Mouse (Mus musculus) thymus, postnatal 4 days (tissue): ENCODE measurements at regions not wholly inside any gene's neighbourhood (a gene's known extent, or its start where the extent isn't known, plus 50 kb on each side); places are given as distances from the start of the nearest gene placed in this dataset.

Experiments
- DNase-seq: peaks from one replicate; pipeline ENCODE4 v3.0.0; 2021

DNA sequence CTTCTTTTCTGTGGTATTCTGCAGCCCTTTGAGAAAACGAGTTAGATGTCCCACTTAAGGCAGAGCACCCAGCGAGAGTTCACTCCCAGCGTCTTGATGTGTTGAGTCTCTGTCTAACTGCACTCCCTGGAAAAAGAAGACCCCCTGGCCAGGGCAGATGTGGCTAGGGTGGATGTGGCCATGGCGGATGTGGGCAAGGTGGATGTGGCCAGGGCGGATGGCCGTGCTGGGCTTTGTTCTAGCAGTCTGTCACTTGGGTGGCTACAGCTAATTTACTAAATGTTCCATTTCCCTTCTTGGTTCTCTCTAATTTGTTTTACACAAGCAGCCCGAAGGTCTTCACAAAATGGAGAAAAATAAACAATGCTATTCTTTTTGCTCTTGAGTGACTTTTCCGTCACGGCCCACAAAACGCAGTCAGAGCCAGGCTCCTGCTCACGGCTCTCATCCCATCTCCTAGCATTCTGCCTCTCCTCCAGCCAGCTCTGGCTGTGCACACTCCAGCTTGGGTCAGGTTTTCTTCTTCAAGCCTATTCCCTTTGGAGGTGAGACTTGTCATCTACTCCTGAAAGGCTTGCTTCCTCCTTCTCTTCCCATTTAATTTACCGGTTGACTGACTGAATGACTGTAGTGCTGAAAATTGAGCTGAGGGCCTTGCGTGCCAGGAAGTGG lies 173.4 kb upstream of the Ccdc122 start:
- DNase-seq, result no peak

DNA sequence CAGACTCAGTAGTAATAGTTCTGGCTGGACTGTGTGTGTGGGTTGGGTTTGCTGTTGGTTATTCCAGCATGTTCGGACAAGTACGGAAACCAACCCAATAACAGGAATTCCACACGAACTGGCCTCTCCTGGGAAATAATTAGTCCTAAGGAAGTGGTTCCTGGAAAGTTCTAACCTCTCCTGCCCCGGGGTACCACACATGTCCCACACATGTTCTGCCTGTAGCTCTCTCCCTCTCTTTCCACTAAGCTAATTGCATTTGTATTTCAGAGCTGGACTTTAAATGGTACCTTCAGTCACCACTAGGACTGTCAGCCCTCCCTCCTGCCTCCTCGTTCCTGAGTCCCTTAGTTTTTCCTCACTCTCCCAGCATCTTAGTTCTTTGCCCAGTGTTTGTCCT lies 178.2 kb upstream of the Ccdc122 start:
- DNase-seq, result no peak

DNA sequence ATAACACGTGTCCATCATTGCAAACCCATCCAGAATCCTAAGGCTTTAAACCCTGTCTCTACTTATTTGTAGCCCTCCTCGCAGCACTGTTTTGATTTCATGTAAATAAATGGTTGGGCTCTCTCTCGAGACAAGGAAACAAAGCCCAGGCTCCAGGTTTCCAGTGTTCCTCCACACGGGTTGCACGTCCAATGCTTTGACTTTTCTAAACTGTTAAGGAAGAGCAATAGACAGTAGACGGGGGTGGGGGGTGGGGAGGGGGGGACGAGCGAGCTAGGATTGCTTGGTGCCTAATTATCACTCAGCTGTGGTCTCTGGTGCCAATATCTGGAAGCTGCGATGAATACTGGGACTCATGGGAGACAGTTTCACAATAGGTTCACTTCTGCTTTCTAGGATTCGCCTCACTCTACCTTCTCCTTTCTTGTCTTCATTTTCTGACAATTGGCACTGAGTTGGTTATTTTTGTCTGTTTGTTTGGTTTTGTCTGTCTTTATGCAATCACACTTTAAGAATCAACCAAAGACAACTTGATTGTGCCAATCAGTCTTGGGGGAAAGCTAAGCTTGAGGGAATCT lies 179.3 kb upstream of the Ccdc122 start:
- DNase-seq, result no peak

DNA sequence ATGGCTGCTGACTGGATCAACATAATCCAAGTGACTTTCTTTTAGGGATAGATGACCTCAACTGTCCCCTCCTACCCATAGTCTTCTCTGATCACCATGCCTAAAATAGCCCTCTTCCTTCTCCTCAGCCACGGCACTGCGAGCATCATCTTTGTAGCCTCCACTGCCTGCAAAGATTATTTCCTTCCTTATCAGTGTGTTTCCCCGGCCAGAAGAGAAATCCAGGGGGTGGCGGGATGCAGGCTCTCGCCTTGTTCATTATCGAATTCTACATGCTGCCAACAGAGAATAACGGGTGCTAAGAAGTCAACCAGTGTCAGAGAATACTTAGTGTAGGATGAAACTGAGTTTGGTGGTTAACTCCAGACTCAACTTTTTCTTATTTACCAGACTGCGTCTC lies 180.0 kb upstream of the Ccdc122 start:
- DNase-seq, result no peak

DNA sequence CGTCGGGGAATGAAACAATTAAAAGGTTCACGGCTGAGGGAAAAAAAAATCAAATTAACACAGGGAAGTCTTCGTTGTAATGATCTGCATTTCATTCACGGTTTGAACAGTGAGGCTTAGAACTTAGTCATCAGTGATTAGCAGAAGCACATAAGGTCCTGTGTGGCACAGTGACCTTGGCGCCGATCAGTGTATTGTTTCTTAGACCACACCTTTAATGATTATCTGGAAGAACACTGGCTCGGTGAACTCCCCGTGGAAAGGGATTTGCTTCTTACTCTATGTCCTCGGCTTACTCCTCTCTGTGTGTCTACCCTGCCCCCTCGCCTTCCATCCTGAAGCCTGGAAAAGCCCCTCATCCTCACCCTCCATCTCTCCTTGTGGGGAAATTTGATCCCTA lies 181.6 kb upstream of the Ccdc122 start:
- DNase-seq, result no peak

DNA sequence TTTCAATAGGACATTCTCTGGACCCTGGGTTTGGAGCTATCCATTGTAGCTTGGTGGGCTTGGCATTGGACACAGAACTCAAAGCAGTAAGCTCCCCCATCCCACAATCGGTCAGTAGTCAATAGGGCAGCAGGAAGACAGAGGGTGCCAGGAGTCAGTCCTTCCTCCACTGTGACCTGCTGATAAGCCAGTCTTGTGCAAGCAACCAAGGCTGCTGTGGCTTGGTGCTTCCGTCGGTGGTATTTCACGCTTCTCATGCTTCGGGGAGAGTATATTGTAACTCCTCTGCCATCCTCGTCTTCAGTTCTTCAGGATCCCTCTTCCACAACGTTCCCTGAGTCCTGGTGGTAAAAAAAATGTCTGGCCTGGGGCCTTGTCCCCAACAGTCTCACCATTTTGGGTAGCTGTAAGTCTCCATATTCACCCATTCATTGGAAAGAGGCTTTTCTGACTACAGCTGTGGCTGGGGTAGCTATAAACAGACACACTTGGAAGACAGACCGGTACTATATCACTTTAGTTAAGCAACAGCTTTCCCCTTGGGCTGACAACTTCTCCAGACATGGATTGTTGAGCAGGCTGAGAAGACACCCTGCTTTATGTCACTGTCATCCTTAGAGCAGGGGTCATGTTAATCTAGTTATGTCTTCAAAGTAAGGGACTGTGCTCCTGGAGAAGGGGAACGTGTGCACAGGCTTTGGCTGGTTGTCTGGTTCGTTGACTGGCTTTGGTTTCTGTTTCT lies 184.9 kb upstream of the Ccdc122 start:
- DNase-seq, result peak; percentile 25

DNA sequence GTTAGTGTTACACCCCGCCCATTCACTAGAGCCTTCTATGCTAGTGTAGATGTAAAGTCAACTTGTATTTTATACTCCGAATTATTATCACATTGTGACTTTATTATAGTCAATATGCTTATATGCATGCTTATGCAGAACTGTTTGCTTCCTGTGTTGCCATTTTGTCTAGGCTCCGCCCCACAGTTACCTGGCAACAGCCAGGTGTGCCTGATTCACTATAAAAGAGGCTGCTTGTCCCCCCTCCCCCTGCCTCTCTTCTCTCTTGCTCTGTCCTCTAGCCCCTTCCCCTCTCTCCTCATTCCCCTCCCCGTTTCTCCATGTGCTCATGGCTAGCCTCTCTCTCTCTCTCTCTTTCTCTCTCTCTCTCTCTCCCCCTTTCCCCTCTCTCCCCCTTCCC lies 185.9 kb upstream of the Ccdc122 start:
- no peak for DNase-seq

DNA sequence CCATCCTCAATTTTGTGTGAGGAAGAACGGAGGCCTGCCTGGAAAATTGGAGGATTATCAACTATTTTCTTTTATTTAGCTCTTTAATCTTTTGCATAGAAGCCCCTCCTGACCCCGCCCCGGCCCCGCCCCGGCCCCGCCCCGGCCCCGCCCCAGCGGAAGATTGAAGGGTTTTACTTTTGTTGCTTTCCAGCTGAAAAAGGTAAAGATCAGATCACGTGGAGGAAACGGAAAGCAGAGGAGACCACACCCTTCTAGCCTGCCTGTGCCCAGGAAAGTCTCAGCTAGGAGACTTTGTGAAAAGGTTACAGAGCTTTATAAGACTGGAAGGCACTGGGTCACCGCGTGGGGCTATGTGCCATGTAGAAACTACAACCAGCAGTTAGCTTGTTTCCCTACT lies 186.5 kb upstream of the Ccdc122 start:
- DNase-seq, result no peak

DNA sequence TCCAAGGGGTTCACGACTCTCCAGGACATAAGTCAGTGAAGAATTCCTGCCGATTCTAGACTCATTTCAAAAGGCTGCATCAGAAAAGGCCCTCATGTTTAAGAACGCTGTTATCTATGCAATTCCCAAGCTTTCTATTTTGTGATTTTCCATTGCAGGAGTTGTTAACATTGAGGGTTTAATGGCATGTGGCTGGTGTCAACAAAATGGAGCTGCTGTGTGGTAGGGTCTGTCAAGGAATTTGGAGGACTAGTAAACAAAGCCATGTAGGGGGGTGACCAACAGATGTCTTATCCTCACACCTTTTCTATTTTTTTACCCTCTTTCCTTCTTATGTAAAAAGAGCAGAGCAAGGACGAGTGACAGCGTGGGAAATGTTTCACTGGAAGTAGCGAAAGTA lies 186.9 kb upstream of the Ccdc122 start:
- DNase-seq, result no peak

DNA sequence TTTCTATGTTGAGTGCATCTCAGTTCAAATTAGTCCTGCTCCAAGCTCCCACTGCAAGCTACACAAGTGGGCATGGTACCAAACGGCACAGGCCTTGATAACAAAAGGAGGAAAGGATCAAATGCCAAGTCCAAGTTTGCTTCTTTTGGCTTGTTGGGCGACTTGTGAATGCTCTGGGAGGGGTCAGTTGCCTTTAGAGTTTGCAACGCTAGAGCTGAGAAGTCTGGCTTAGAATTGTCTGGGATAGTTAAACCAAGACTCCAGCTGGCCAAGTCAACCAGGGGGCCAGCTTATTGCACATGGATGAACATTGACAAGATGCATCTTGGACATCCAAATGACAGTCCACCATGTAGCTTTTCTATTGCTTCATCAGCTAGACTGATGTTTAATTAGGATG lies 187.5 kb upstream of the Ccdc122 start:
- no peak for DNase-seq

DNA sequence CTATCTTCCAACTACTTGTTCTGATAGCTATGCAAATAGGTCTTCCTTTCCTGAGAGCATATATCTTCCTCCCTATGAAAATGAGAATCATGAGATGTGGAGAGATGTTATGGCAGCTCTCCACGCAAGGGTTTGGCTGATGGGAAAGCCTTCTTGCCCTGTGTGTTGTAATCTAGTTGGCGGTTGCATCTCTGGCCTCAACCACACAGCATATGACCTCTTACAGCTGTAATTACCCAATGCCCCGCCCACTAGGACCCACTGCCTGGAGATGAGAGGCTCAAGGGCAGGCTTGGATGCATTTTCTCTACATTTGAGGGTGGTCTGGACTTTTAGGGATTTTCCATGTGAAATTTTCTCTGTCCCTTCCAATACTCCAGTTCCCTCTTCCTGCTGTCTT lies 190.9 kb upstream of the Ccdc122 start:
- DNase-seq, result no peak

DNA sequence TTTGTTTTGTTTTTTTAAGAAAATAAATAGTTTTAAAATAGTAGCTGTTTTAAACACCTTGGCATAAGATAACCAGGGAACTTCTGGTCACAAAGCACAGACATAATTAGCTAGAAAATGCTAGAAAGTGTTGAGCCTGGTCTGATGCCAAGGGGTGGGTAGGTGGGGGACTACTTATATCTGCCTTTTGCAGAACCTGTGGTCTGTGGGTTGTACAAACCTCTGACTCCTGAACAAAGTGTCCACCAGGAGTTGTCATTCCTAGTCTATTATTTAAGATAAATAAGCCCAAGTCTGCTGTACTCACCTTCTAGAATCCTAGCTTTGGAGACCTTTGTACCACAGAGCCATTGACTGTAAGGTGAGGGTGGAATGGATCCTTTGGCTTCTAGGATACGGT lies 191.9 kb upstream of the Ccdc122 start:
- DNase-seq, result no peak

DNA sequence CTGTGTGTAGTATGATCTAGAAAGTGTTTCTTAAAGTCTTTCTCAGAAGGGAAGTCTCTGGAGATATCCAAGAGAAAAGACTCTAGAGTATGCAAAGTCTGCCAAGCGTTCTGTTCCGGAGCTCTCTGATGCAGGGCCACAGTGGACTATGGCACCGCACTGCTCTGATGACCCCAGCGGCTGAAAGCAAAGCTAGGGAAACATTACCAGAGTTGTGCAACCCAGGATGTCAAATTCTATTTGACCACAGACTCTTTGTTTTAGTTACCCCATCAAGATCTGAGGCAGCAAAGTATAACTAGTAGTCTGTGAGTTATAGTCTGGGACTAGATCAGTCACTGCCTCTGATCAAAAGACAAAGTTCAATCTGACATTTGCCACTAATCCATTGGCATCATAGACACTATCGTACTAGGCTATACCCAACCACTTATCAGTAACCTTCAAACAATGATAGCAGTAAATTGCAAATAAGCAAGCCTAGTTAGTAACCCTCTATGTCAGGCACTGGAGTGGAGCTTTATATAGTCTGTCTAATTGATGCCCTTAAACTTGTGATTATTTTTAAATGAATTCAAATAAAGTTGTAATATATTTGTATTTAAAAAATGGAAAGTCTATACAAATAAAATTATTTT lies 198.9 kb upstream of the Ccdc122 start:
- DNase-seq, result no peak

DNA sequence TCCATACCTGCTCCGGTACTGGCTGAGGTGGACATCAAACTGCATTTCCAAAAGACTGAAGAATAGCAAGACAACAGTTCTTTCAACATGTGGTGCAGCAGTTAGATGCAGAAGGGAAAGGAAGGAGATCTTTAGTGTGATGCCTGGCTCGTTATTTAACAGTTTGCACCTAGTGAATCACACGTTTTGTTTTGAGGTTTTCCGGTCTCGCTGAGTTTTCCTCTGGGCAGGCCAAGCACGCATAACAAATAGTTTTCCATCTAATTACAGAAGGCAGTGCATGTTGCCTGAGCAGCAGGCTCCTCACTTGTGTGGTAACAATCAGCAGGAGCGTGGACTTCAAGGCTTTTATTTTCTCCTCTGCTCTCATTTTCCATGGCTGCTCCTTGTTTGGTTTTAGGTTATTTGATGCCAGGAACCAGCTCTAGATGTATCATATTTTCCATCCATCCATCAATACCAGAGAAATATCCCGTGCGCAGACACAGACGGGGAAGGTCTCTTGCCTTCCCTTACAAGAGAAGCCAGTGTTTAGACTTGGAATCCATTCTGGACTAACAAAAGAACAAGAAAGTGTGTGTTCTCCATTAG lies 199.6 kb upstream of the Ccdc122 start:
- DNase-seq, result no peak

DNA sequence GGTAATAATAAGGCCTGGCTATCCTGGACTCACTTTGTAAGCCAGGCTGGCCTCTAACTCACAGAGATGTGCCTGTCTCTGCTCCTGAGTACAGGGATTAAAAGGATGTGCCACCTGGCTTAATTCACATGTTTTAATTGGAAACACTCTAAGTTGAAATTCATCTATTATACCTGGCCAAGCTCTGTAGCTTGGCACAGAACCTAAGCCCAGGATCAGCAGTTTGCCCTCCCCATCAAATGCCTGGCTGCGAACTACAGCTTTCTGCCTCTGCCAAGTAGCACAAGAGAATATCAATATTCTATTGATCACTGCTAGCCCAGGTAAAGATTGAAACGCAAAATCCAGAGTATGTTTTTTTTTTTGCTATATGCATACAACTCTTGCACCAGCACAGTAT lies 200.3 kb upstream of the Ccdc122 start:
- DNase-seq, result no peak

DNA sequence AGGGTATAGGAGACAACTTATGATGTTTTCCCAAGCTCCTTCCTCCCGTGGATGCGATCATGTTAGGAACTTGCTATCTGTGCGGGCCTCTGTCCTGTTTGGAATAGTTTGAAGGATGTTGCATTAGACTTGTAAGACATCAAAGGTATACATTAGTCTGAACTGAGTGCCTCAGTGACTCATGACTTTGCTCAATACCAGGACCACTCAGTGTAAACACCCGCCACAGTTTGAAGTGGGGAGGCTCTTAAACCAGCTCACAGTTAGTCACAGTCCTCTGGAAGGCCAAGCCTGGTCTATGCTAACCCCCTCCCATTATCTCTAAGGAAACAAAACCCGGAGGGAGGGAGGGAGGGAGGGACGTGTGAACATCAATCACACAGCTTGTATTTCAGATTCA lies 202.5 kb upstream of the Ccdc122 start:
- DNase-seq, result no peak

DNA sequence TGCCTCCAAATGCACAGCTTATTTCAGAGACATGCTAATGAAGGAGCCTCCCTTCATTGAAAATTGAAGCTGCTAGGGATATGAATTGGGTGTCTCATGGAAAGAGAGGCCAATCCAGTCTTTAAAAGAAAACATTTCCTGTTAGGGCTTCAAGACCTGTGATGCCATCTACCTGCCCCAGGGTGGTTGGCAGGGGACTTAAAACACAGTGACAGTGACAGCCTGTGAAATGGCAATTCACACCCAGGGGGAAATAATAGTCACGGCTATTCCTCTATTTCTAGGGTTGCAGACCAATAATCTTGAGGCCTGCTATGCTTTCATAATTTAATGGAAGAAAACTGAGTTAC lies 207.4 kb upstream of the Ccdc122 start:
- no peak for DNase-seq

DNA sequence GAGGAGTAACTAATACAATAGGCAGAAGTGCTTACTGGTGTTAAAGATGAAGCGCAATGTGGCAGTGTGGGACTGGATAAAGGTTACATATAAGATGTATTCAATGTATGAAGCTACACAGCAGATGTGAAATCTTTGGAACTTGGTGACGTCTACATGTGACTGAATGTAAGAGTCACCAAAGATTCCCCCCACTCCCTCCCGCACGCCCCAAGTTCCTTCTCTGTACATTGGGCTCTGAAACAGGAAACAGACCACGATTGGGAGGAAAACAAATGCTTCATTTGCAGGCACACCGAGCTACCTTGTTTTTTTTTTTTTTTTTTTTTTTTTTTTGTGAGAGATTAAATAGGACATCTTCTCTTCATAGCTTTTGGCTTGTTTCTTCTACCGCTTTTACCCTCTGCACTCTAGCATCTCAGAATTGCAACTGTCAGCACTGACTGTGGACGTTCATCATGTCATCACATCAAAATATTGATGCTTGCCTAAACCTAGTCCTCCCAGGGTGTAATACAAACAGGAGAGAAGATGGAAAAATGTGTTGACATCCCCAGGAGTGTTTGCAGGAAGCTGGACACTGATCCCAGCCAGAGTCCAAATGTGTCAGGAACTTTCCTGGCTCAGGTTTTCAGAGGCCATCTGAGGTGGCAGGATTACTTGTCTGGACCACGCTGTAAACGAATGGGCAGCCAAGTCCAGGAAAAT lies 208.0 kb upstream of the Ccdc122 start:
- DNase-seq, result no peak

DNA sequence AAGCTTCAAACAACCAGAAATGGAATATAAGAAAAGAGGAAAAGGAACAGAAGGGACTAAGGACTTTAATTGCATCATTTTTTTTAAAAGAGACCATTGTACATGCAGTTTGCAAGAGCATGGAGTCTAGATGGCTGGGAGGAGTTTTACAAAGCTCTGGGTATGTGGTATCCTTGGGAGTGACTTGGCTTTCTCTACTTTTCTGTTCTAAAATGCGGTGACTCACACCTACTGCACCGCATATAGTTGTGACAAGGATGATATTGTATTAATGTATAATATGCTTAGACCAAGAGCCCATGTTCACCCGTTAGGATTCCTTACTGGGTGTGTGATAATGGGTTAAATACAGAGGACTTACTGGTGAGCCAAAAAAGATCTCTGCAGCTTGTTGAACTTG lies 212.5 kb upstream of the Ccdc122 start:
- DNase-seq, result no peak

DNA sequence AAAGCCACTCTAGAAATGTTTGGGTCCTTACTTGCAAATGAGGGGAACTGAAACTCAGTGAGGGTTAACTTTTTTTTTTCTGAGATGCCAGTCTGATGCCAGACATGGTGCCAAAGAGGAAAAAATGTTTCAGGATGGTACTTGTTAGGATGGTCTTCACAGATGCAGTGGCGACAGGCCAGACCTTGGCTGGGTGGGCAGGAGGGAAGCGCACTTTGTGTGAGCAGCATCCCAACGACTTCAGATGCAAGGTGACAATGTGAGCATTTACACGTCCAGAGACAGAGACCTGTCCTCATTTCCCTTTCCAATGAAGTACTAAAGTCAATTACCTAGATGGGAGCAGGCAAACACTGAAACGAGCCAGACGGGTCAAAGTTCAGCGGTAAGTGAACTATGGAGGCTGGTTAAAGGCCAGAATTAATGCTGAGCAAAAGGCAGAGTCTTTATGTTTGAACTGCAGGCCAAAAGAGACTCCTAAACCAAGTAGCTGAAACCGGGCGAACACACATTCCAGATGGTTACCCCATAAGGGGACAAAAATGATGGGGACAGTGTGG lies 213.7 kb upstream of the Ccdc122 start:
- DNase-seq, result no peak

DNA sequence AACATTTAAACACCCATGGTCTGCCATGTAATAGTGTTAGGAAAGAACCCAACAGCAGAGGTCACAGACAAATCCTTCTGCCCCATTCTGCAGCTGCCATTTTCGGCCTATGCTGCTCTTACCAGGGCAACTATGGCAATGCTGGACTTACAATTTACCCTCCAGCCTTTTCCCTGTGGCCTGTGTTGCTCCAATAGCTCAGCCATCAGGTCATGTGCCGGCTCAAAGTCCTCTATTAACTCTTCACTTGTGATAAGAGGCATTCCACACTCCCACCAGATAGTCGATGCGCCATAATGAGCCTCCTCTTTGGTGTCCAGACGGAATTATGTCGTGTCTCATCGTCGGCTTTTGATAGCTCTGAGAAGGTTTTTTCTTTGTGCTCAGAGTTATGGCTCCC lies 214.7 kb upstream of the Ccdc122 start:
- no peak for DNase-seq

DNA sequence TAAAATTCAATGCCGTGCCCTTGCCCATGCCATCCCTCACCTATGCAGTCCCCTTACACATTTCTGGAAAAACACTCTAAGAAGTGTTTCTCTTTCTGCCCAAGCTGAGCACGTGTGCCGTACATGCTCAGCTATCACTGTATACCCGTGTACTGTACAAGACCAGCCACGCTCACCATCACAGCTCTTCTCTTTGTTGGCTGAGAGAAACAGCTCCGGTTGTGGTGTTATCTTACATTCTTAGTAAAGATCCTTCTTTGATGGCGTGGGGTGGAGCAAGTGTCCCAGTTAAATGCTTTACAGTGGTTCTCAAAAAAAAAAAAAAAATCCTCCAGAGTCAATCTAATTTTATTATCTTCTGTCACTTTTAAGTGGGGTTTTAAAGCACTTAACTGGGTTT lies 215.1 kb upstream of the Ccdc122 start:
- no peak for DNase-seq

DNA sequence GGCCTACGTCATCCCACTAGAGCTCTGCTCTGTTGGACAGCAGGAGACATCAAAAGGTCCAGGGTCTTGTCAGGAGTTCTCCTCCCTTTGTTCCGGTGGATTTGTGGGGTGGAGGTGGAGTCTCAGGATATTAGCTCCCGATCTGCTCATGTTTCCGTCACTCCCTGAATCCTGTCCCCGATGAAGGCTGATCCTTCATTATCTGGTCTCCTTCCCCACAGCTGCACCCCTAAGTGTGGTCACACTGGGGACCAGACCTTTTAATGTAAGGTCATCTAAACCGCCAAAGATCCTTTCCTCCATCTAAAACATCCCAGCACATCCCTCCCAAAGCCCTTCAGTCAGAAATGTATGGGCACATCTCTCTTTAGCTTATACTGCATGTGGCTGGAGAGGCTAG lies 215.6 kb upstream of the Ccdc122 start:
- DNase-seq, result no peak
